Mouse (Mus musculus) forebrain, embryonic 14.5 days (tissue): ENCODE measurements around the gene Ick. TPM values are rescaled to one million over a fixed set of nuclear protein-coding genes. Genes with fewer than 3 reads are reported as not detected.

ENCODE experiments used
- ATAC-seq: fragments of 200-750 bp; cut with Nextera tagmentation; 2 replicates; pipeline ENCODE4 v1.8.0; 2017; ENCODE audit warnings: mild to moderate bottlenecking, moderate library complexity
- DNase-seq: peaks from one replicate; pipeline ENCODE4 v3.0.0-alpha.2; 2015; ENCODE audit warnings: low spot score
- H3K27ac ChIP-seq: fragments of 300-500 bp; sonication (generic); 2 replicates; pipeline ENCODE4 v1.5.1; 2014; ENCODE audit warnings: low read depth, mild to moderate bottlenecking, control low read depth, low read length, moderate library complexity
- H3K27me3 ChIP-seq: fragments of 300-500 bp; sonication (generic); replicated peaks from 2 replicates; pipeline ENCODE4 v1.6.1; 2014; ENCODE audit warnings: low read length, control low read depth, mixed read lengths; ENCODE audit not compliant: control insufficient read depth, insufficient read depth
- H3K36me3 ChIP-seq: fragments of 300-500 bp; sonication (generic); 2 replicates; pipeline ENCODE4 v1.6.1; 2014; ENCODE audit warnings: low read length, control low read depth; ENCODE audit not compliant: control insufficient read depth, insufficient read depth
- H3K4me1 ChIP-seq: fragments of 300-500 bp; sonication (generic); 2 replicates; pipeline ENCODE4 v1.6.1; 2014; ENCODE audit warnings: antibody characterized with exemption, low read length, control low read depth; ENCODE audit not compliant: control insufficient read depth, insufficient read depth
- H3K4me2 ChIP-seq: fragments of 300-500 bp; sonication (generic); 2 replicates; pipeline ENCODE4 v1.6.1; 2014; ENCODE audit warnings: mild to moderate bottlenecking, control low read depth, low read length
- H3K4me3 ChIP-seq: fragments of 300-500 bp; sonication (generic); 2 replicates; pipeline ENCODE4 v1.5.1; 2014; ENCODE audit warnings: low read depth, low read length, control low read depth
- H3K9ac ChIP-seq: fragments of 300-500 bp; sonication (generic); 2 replicates; pipeline ENCODE4 v1.6.1; 2014; ENCODE audit warnings: mild to moderate bottlenecking, low read length, control low read depth, moderate library complexity
- H3K9me3 ChIP-seq: fragments of 300-500 bp; sonication (generic); replicated peaks from 2 replicates; pipeline ENCODE4 v1.6.1; 2016; ENCODE audit warnings: low read length, control low read depth, mixed read lengths; ENCODE audit not compliant: control insufficient read depth
- WGBS: fragments of 180-500 bp; shearing (Covaris S2); extraction: QIAGEN DNeasy Blood & Tissue Kit; methylation state at CpG from one replicate; pipeline ENCODE4 v1.1.7; 2014; 5-methylcytosine and 5-hydroxymethylcytosine counted together
- polyA plus RNA-seq: library from polyadenylated mRNA; unstranded; fragments of >200 nt; fragmentation: Nextera tagmentation; extraction: Ambion mirVana; gene quantifications from 2 replicates; pipeline ENCODE4 v1.2.1, GENCODE M21; 2014

Gene Ick
- polyA plus RNA-seq, 1 experiment from 2014 or later = 30.6 TPM

- no peak for ATAC-seq
- Histone ChIP-seq H3K4me1 (peaks cover 14% of the 10 kb centered on the region), H3K36me3 (peaks cover 16% of the 10 kb centered on the region), H3K27me3 (no peaks in the 10 kb centered on the region), H3K4me2 (no peak overlapping the region), H3K9me3 (no peaks in the 10 kb centered on the region), H3K4me3 (no peak overlapping the region), H3K9ac (no peak overlapping the region), H3K27ac (no peak overlapping the region)
- DNase-seq = no peak
- WGBS = 85% methylated on average over 6 of the region's 6 CpGs
Observed at GRCm38 (mm10) chr9:78121985-78122384, 13.0 kb downstream of the Ick start.

- Histone ChIP-seq H3K27me3 (no peaks in the 10 kb centered on the region), H3K4me1 (peaks cover 15% of the 10 kb centered on the region), H3K4me3 (no peak overlapping the region), H3K27ac (no peak overlapping the region), H3K36me3 (peaks cover 12% of the 10 kb centered on the region), H3K9me3 (no peaks in the 10 kb centered on the region), H3K9ac (no peak overlapping the region), H3K4me2 (no peak overlapping the region)
- DNase-seq = no peak
- ATAC-seq = no peak
- WGBS = 95% methylated on average over 7 of the region's 7 CpGs
Observed at GRCm38 (mm10) chr9:78122939-78123712, 14.1 kb downstream of the Ick start.

- ATAC-seq = no peak
- H3K9ac ChIP-seq = no peak overlapping the region
- peaks cover 15% of the 10 kb centered on the region for H3K4me1 ChIP-seq
- DNase-seq = no peak
- H3K4me2 ChIP-seq = no peak overlapping the region
- H3K27ac ChIP-seq = no peak overlapping the region
- no peaks in the 10 kb centered on the region for H3K9me3 ChIP-seq
- H3K4me3 ChIP-seq = no peak overlapping the region
- no peaks in the 10 kb centered on the region for H3K27me3 ChIP-seq
- 87% methylated on average over 6 of the region's 6 CpGs for WGBS
- peaks cover 6% of the 10 kb centered on the region; the same call in 1 of the 2 replicates for H3K36me3 ChIP-seq
Observed at GRCm38 (mm10) chr9:78124297-78124696, 15.3 kb downstream of the Ick start.

DNA sequence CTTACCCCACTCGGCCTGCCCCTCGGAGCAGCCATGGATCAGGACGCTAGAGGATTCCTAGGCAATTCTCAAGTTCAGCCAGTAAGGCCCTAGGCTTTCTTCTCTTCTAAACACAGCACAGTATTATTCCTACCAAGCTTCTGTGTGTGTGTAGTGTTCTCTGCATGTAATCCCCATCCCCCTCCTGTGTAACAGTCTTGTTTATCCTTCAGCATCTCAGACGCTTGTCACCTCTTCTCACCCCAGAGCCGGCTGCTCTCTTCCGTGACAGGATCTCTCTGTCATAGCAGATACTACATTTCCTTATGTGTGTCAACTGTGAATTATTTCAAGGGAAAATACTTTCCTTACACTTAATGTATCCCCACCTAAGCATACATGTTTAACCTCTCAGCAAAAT is 17.0 kb downstream of the Ick start:
- H3K4me3 ChIP-seq = no peak overlapping the region
- peak; percentile 46; the same call in 1 of the 2 replicates for ATAC-seq
- DNase-seq = no peak

DNA sequence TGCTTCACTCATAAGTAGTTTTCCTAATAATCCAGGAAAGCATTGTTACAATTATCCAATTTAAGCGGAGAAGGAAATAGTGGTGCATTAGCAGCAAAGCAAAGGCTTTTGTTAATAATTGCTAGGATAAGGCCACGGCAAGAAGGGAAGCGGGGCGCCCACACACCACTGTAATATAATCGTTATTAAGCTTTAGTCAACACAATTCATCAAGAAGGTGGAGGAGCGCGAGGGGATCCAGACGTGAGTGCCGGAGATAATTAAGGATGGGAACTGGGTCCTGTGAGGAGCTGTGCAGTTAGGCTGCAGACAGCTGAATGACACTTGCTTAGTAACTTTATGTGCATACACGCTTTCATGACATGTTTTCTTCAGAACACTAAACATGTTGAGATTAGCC is 17.7 kb downstream of the Ick start:
- DNase-seq (peak; percentile 12), ATAC-seq (0 out of 2 replicates have a peak, but pooled peaks have one; percentile 29)
- Histone ChIP-seq H3K9ac (no peak overlapping the region), H3K36me3 (peaks cover 14% of the 10 kb centered on the region), H3K4me3 (no peak overlapping the region), H3K27ac (0 out of 2 replicates have a peak overlapping the region, but pooled peaks have one; percentile 5), H3K9me3 (no peaks in the 10 kb centered on the region), H3K4me2 (no peak overlapping the region), H3K4me1 (peaks cover 17% of the 10 kb centered on the region), H3K27me3 (no peaks in the 10 kb centered on the region)
- 27% methylated on average over 10 of the region's 10 CpGs for WGBS

More for the DNA sequence above, 17.0 kb downstream of the Ick start:
- 65% methylated on average over 6 of the region's 6 CpGs for WGBS
- Histone ChIP-seq H3K9ac (no peak overlapping the region), H3K4me2 (no peak overlapping the region), H3K9me3 (no peaks in the 10 kb centered on the region), H3K4me1 (peaks cover 17% of the 10 kb centered on the region), H3K36me3 (peaks cover 9% of the 10 kb centered on the region), H3K27ac (no peak overlapping the region), H3K27me3 (no peaks in the 10 kb centered on the region)

DNA sequence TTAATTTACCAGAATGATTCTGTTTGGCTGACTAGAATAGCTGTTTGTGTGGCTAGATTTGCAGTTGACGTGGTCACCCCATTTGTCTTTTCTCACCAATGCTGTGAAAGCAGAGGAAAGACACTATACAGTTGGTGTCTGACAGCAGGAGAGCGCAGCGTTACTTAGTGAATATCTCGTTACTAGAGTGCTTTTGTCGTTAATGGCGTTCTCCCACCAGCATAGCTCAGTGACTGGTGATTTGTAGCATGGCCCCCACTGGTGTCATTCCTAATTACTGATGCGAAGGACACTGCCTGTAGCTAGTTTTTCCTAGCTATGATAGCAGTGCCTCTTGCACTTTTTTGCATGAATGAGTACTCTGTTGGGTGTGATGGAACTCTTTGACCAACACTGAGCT is 26.7 kb downstream of the Ick start:
- Histone ChIP-seq H3K36me3 (peaks cover 48% of the 10 kb centered on the region), H3K27me3 (no peaks in the 10 kb centered on the region), H3K27ac (no peak overlapping the region), H3K4me3 (no peak overlapping the region), H3K4me1 (no peaks in the 10 kb centered on the region), H3K9ac (no peak overlapping the region), H3K4me2 (no peak overlapping the region), H3K9me3 (no peaks in the 10 kb centered on the region)
- DNase-seq (no peak), ATAC-seq (no peak)
- WGBS = 32% methylated on average over 7 of the region's 7 CpGs

GRCm38 (mm10) chr9:78138044-78138676 is 29.2 kb downstream of the Ick start:
- 96% methylated on average over 9 of the region's 9 CpGs for WGBS
- Histone ChIP-seq H3K27ac (no peak overlapping the region), H3K4me3 (no peak overlapping the region), H3K9ac (no peak overlapping the region), H3K4me2 (no peak overlapping the region), H3K27me3 (no peaks in the 10 kb centered on the region), H3K36me3 (peaks cover 48% of the 10 kb centered on the region), H3K4me1 (no peaks in the 10 kb centered on the region), H3K9me3 (peaks cover 4% of the 10 kb centered on the region)
- DNase-seq (no peak), ATAC-seq (no peak)

DNA sequence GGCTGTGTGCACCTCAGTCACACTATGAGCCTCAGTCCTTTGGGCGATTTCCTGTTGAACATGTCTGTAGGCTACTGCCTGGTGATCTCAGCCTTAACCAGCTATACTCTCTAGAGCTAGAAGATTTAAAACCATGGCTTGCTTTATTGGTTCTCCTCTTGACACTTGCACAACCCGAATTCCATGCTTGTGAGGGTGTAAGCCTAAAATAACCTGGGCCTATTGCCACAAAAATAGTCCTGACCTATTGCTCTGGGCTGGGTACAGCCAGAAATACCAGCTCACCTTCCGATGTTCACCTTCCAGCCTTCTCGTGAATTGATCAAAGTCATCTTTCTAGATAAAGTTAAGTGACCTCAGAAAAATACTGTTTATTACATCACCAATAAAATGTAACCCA is 30.5 kb downstream of the Ick start:
- H3K4me3 ChIP-seq = no peak overlapping the region
- DNase-seq (no peak), ATAC-seq (no peak)
- no peaks in the 10 kb centered on the region for H3K4me1 ChIP-seq
- 93% methylated on average over 4 of the region's 4 CpGs for WGBS
- peaks cover 52% of the 10 kb centered on the region for H3K36me3 ChIP-seq
- H3K27ac ChIP-seq = no peak overlapping the region
- no peak overlapping the region for H3K9ac ChIP-seq
- H3K9me3 ChIP-seq = peaks cover 4% of the 10 kb centered on the region
- no peaks in the 10 kb centered on the region for H3K27me3 ChIP-seq
- H3K4me2 ChIP-seq = no peak overlapping the region

DNA sequence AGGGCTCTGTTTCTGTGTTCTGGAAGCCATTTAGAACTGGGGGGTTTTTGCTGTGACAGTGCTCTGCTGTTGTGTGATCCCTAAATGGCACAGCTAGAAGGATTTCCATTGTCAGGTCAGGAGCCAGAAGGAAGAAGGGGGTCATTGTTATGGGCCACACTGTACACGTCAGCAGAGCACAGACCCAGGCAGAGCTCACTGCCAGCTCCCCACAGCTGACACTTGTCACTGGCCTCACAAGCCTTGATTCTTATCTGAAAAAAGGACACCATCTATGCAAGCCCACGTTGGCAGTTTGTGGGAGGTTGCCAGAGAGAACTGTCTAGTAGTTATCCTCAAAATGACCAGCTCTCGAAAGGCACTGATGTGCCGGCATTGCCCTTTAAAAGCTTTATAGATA is 37.1 kb downstream of the Ick start:
- WGBS = 68% methylated on average over 4 of the region's 4 CpGs
- DNase-seq = no peak

More for the DNA sequence above, 37.1 kb downstream of the Ick start:
- Histone ChIP-seq H3K4me3 (no peak overlapping the region), H3K27me3 (no peaks in the 10 kb centered on the region), H3K36me3 (peaks cover 61% of the 10 kb centered on the region), H3K9me3 (peaks cover 4% of the 10 kb centered on the region), H3K27ac (no peak overlapping the region; the same call in 1 of the 2 replicates), H3K4me1 (no peaks in the 10 kb centered on the region), H3K4me2 (no peak overlapping the region), H3K9ac (no peak overlapping the region)
- no peak for ATAC-seq
